Mouse (Mus musculus) testis, postnatal 10 days (tissue): ENCODE results near the gene Nxpe4.
A peak's percentile ranks its signal among the peaks of the same experiment; 100 is the strongest.
"Not testable (repeated sequence)": the region's sequence is repeated elsewhere in the genome, so short reads cannot be mapped to it uniquely, and the experiment has no call there.

Experiments
- DNase-seq: peaks from one replicate; pipeline ENCODE4 v3.0.0; 2021; ENCODE audit warnings: low spot score

Nxpe4 gene

GRCm38 (mm10) chr9:48240431-48240830, 78.6 kb downstream of the Nxpe4 start:
- no peak for DNase-seq

- no peak for DNase-seq
Observed at GRCm38 (mm10) chr9:48241791-48242190, 80.0 kb downstream of the Nxpe4 start.

- no peak for DNase-seq
Observed at GRCm38 (mm10) chr9:48242756-48243155, 80.9 kb downstream of the Nxpe4 start.

- no peak for DNase-seq
Observed at GRCm38 (mm10) chr9:48244175-48244574, 82.4 kb downstream of the Nxpe4 start.

- DNase-seq = no peak
Observed at GRCm38 (mm10) chr9:48245525-48245924, 83.7 kb downstream of the Nxpe4 start.

GRCm38 (mm10) chr9:48247276-48247675, 85.5 kb downstream of the Nxpe4 start:
- DNase-seq = no peak

GRCm38 (mm10) chr9:48252236-48252635, 90.4 kb downstream of the Nxpe4 start:
- DNase-seq = no peak

- no peak for DNase-seq
Observed at GRCm38 (mm10) chr9:48257001-48257400, 95.2 kb downstream of the Nxpe4 start.

- peak; percentile 66 for DNase-seq
Observed at GRCm38 (mm10) chr9:48257741-48258423, 96.1 kb downstream of the Nxpe4 start.

GRCm38 (mm10) chr9:48264616-48265015, 102.8 kb downstream of the Nxpe4 start:
- no peak for DNase-seq

GRCm38 (mm10) chr9:48265491-48265890, 103.7 kb downstream of the Nxpe4 start:
- DNase-seq = no peak

GRCm38 (mm10) chr9:48266286-48267027, 104.6 kb downstream of the Nxpe4 start:
- DNase-seq = peak; percentile 90

GRCm38 (mm10) chr9:48267028-48267441, 105.2 kb downstream of the Nxpe4 start:
- peak; percentile 57 for DNase-seq

GRCm38 (mm10) chr9:48267960-48268359, 106.1 kb downstream of the Nxpe4 start:
- DNase-seq = no peak

GRCm38 (mm10) chr9:48276831-48277230, 115.0 kb downstream of the Nxpe4 start:
- DNase-seq = no peak

- no peak for DNase-seq
Observed at GRCm38 (mm10) chr9:48284221-48284620, 122.4 kb downstream of the Nxpe4 start.

- DNase-seq = no peak
Observed at GRCm38 (mm10) chr9:48290281-48290680, 128.5 kb downstream of the Nxpe4 start.

GRCm38 (mm10) chr9:48294754-48295153, 132.9 kb downstream of the Nxpe4 start:
- no peak for DNase-seq

- DNase-seq = no peak
Observed at GRCm38 (mm10) chr9:48298983-48299382, 137.2 kb downstream of the Nxpe4 start.

- not testable (repeated sequence) for DNase-seq
Observed at GRCm38 (mm10) chr9:48303564-48303963, 141.7 kb downstream of the Nxpe4 start.

- DNase-seq = no peak
Observed at GRCm38 (mm10) chr9:48311241-48311640, 149.4 kb downstream of the Nxpe4 start.

- DNase-seq = no peak
Observed at GRCm38 (mm10) chr9:48314194-48314593, 152.4 kb downstream of the Nxpe4 start.

- DNase-seq = no peak
Observed at GRCm38 (mm10) chr9:48315825-48316224, 154.0 kb downstream of the Nxpe4 start.

GRCm38 (mm10) chr9:48326338-48326737, 164.5 kb downstream of the Nxpe4 start:
- no peak for DNase-seq
